Mouse (Mus musculus) forebrain, embryonic 11.5 days (tissue): Measurements from ENCODE around the gene Zfp423. TPM values are rescaled to one million over a fixed set of nuclear protein-coding genes. Genes with fewer than 3 reads are reported as not detected.

ENCODE experiments used
- ATAC-seq: fragments of 200-750 bp; cut with Nextera tagmentation; replicated peaks from 2 replicates; pipeline ENCODE4 v1.8.0; 2017; ENCODE audit warnings: moderate TSS enrichment; ENCODE audit not compliant: low FRiP score
- DNase-seq: peaks from one replicate; pipeline ENCODE4 v3.0.0-alpha.2; 2017; ENCODE audit warnings: low spot score
- H3K27ac ChIP-seq: fragments of 300-500 bp; sonication (generic); 2 replicates; pipeline ENCODE4 v1.5.1; 2014; ENCODE audit warnings: low read depth, low read length
- H3K27me3 ChIP-seq: fragments of 300-500 bp; sonication (generic); 2 replicates; pipeline ENCODE4 v1.6.1; 2014; ENCODE audit warnings: mild to moderate bottlenecking, low read length, mixed read lengths; ENCODE audit not compliant: control insufficient read depth, insufficient read depth
- H3K36me3 ChIP-seq: fragments of 300-500 bp; sonication (generic); 2 replicates; pipeline ENCODE4 v1.6.1; 2014; ENCODE audit warnings: mild to moderate bottlenecking, low read length, moderate library complexity, mixed read lengths; ENCODE audit not compliant: control insufficient read depth, insufficient read depth
- H3K4me1 ChIP-seq: fragments of 300-500 bp; sonication (generic); replicated peaks from 2 replicates; pipeline ENCODE4 v1.6.1; 2014; ENCODE audit warnings: low read length, mixed read lengths; ENCODE audit not compliant: control insufficient read depth, insufficient read depth
- H3K4me2 ChIP-seq: fragments of 300-500 bp; sonication (generic); 2 replicates; pipeline ENCODE4 v1.6.1; 2014; ENCODE audit warnings: low read depth, mild to moderate bottlenecking, low read length, moderate library complexity, mixed read lengths; ENCODE audit not compliant: severe bottlenecking
- H3K4me3 ChIP-seq: fragments of 300-500 bp; sonication (generic); 2 replicates; pipeline ENCODE4 v1.5.1; 2014; ENCODE audit warnings: low read depth, low read length
- H3K9ac ChIP-seq: fragments of 300-500 bp; sonication (generic); 2 replicates; pipeline ENCODE4 v1.6.1; 2014; ENCODE audit warnings: low read length
- H3K9me3 ChIP-seq: fragments of 300-500 bp; sonication (generic); 2 replicates; pipeline ENCODE4 v1.6.1; 2016; ENCODE audit warnings: low read length, mixed read lengths; ENCODE audit not compliant: control insufficient read depth
- WGBS: fragments of 180-500 bp; shearing (Covaris S2); extraction: QIAGEN DNeasy Blood & Tissue Kit; methylation state at CpG from one replicate; pipeline ENCODE4 v1.1.7; 2014; 5-methylcytosine and 5-hydroxymethylcytosine counted together
- polyA plus RNA-seq: library from polyadenylated mRNA; unstranded; fragments of >200 nt; fragmentation: Nextera tagmentation; extraction: Ambion mirVana; gene quantifications from 2 replicates; pipeline ENCODE4 v1.2.1, GENCODE M21; 2014

The Zfp423 gene
- polyA plus RNA-seq, 1 experiment from 2014 or later = 44.8 TPM

DNA sequence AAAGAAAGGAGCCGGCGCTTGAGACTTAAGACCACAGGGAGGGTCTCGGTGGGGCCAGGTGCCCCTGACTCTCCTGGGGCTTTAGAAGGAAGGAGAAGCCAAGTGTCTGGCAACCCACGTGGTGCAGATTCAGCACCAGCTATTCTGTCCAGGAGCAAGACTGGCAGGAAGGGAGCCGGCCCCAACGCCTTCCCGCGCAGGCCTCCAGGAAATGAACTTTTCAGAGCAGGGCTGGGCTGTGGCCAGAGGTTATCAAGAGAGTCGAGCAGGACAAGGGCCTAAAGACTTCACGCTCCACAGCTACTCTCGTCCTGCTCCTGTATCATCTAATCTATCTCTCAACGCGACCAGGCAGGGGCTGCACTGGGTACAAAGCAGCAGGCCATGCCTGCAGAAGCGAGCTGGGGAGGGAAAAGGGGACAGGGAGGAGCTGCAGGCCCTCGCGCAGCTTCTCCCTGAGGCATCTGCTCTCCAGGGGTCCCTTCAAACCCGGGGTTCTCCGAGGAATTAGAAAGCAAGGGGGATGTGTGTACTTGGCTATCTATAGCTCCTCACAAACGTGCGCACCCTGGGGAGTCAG lies 1.4 kb downstream of the Zfp423 start:
- ATAC-seq = no peak
- H3K4me1 ChIP-seq = peaks cover 34% of the 10 kb centered on the region

DNA sequence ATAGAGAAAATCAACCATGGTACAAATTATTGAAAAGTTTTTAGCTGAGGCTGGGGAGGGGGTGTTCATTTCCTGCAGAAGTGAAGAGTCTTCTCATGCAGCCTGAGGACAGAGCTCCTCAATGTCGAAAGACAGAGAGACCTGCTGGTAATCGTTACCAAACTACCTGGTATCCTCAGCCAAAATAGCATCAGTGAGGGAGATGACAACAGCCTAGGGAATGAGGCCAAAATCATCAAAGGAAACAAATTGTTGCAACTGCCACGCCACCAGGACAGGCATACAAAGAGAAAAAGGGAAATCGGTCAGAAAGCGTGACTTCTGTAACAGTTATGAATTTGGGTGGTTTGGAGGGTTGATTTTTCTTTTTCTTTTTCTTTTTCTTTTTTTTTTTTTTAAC lies 3.4 kb downstream of the Zfp423 start:
- H3K4me3 ChIP-seq = no peak overlapping the region
- H3K27me3 ChIP-seq = 0 out of 2 replicates have a peak, but pooled peaks cover under 1% of the 10 kb centered on the region

More for the DNA sequence above, 1.4 kb downstream of the Zfp423 start:
- peak; percentile 79 for DNase-seq
- peak overlapping the region; percentile 98 for H3K9ac ChIP-seq
- H3K27ac ChIP-seq = peak overlapping the region; percentile 97
- no peaks in the 10 kb centered on the region for H3K9me3 ChIP-seq
- peak overlapping the region; percentile 94 for H3K4me3 ChIP-seq
- H3K36me3 ChIP-seq = no peaks in the 10 kb centered on the region
- H3K27me3 ChIP-seq = peaks cover 3% of the 10 kb centered on the region; the same call in 1 of the 2 replicates
- under 1% methylated on average over 20 of the region's 20 CpGs for WGBS
- H3K4me2 ChIP-seq = peak overlapping the region; percentile 96

DNA sequence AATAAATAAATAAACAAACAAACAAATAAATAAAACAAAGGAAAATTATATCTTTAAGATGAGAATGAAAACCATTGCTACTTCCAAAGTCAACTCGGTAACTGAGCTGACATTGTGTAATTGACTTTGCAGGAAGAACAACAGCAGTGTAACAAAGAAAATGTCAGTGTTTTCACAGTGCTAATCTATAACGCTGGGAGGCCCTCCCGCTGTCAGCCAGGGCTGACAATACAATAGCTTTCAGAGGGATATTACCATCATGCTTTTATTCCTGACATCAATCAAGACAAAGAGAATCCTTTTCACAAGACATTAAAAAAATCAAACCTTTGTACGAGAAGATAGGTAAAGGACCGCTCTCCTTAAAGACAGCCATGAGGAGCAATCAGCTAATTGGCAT lies 5.9 kb downstream of the Zfp423 start:
- Histone ChIP-seq H3K27ac (no peak overlapping the region), H3K4me2 (no peak overlapping the region), H3K4me3 (no peak overlapping the region), H3K9ac (no peak overlapping the region), H3K27me3 (no peaks in the 10 kb centered on the region), H3K4me1 (peaks cover 23% of the 10 kb centered on the region), H3K9me3 (no peaks in the 10 kb centered on the region), H3K36me3 (no peaks in the 10 kb centered on the region)
- no peak for ATAC-seq
- DNase-seq = no peak
- 18% methylated on average over 5 of the region's 5 CpGs for WGBS

More for the DNA sequence above, 3.4 kb downstream of the Zfp423 start:
- Histone ChIP-seq H3K9ac (no peak overlapping the region; the same call in 1 of the 2 replicates), H3K4me1 (peaks cover 24% of the 10 kb centered on the region), H3K36me3 (no peaks in the 10 kb centered on the region), H3K27ac (no peak overlapping the region), H3K4me2 (no peak overlapping the region), H3K9me3 (no peaks in the 10 kb centered on the region)
- no peak for ATAC-seq
- WGBS = 58% methylated on average over 5 of the region's 5 CpGs
- DNase-seq = no peak

DNA sequence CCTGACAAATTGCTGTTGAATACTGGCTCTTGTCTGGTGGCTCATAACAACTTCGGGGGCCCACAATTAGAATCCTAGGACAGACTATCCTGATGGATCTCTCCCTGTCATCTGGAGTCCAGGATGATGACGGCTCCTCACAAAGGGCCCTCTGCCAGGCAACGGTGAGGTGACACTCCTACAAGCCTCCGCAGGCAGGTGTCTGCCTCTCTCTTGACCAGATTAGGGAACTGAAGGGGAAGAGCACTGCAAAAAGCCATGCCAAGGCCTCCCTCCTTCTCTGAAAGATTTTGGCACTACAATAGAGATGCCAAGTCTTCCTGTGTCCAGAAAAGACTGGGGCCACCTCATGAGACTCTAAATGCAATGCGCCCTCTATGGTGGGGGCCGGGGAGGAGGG lies 7.1 kb downstream of the Zfp423 start:
- Histone ChIP-seq H3K4me1 (peaks cover 20% of the 10 kb centered on the region), H3K4me2 (no peak overlapping the region), H3K9ac (no peak overlapping the region), H3K4me3 (no peak overlapping the region), H3K27ac (no peak overlapping the region), H3K27me3 (no peaks in the 10 kb centered on the region), H3K36me3 (no peaks in the 10 kb centered on the region), H3K9me3 (no peaks in the 10 kb centered on the region)
- ATAC-seq (no peak), DNase-seq (no peak)
- WGBS = 81% methylated on average over 6 of the region's 6 CpGs

DNA sequence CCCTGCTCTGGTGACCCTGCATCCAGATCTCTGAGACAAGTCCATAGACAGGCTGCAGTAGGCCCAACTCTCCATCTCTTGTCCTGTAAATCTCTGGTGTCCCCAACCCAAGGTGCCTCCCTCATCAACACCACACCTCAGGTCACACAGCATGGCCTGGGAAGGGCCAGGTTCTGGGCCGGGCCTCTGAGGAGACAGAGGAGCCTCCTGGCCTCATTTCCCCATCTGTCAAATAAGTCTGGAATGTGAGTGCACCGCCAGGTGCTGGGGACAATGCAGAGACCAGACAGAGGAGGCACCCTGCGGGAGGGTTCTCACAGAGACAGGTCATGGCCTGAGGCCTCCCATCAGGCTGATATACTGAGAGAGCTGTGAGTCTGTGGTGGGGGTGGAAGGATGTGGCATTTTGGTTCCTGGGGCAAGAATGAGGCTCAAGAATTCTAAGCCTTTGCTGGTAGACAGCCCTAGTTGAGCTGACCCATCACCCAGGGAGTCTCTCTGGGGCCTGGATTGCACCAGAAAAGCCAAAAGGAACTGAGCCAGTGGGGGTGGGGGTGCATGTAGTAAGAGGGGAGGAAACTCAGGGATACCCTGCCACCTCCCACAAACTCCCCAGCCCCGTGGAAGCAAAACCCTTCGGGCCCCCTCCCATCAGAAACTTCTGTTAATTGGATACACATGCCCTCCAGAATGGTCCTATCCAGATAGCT lies 15.0 kb downstream of the Zfp423 start:
- Histone ChIP-seq H3K4me2 (peak overlapping the region; percentile 65), H3K36me3 (no peaks in the 10 kb centered on the region), H3K4me1 (peaks cover 26% of the 10 kb centered on the region), H3K9ac (peak overlapping the region; percentile 60), H3K27ac (no peak overlapping the region), H3K27me3 (no peaks in the 10 kb centered on the region), H3K9me3 (no peaks in the 10 kb centered on the region), H3K4me3 (peak overlapping the region; percentile 24; the same call in 1 of the 2 replicates)
- no peak for DNase-seq
- ATAC-seq = 0 out of 2 replicates have a peak, but pooled peaks have one; percentile 20
- WGBS = 22% methylated on average over 5 of the region's 5 CpGs

DNA sequence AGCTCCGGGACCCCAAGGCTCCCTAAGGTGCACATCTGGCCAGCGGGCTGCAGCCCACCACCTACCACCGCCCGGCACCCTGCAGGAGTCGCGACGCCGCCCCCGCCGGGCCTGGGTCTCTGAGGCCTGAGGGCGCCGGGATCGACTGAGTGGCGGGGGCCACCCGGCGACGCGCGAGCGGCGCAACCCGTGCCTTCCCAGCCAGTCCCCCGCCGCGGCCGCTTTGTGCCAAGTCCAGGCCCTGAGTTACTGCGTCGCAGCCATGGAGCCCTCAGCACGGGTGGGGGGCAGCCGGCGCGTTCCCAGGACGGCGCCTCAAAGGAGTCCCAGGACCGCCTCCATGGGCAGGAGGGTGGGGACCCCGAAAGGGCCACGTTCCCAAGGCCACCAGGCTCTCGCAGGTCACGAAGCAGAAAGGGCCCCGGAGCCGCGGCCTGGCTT lies 15.7 kb downstream of the Zfp423 start:
- H3K36me3 ChIP-seq = no peaks in the 10 kb centered on the region
- DNase-seq (peak; percentile 71), ATAC-seq (peak; percentile 50; the same call in 1 of the 2 replicates)
- peaks cover 33% of the 10 kb centered on the region for H3K4me1 ChIP-seq
- peak overlapping the region; percentile 65 for H3K4me2 ChIP-seq
- no peaks in the 10 kb centered on the region for H3K27me3 ChIP-seq
- H3K27ac ChIP-seq = no peak overlapping the region
- peak overlapping the region; percentile 24 for H3K4me3 ChIP-seq
- peak overlapping the region; percentile 60 for H3K9ac ChIP-seq
- H3K9me3 ChIP-seq = no peaks in the 10 kb centered on the region
- 5% methylated on average over 42 of the region's 42 CpGs for WGBS

DNA sequence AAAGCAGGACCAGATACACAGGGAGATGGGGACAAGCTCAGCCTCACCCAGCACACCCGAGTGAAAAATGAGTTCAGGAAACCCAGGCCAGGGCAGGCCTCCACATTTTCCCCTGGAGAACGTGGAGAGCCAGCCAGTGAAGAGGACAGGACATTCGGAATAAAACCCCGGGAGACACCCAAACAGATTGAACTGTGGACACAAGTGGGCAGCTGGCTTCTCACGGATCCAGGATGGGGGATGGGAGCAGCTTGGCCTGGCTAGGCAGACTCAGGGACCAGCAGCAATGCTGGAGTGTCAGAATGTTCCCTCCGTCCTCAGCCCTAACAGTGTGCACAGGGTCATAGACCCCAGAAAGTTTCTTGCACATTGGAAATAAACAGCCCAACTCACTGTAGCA lies 18.7 kb downstream of the Zfp423 start:
- Histone ChIP-seq H3K4me3 (no peak overlapping the region), H3K9ac (no peak overlapping the region), H3K4me1 (peaks cover 50% of the 10 kb centered on the region), H3K9me3 (no peaks in the 10 kb centered on the region), H3K4me2 (no peak overlapping the region), H3K27me3 (no peaks in the 10 kb centered on the region), H3K27ac (no peak overlapping the region), H3K36me3 (no peaks in the 10 kb centered on the region)
- 28% methylated on average over 6 of the region's 6 CpGs for WGBS
- DNase-seq = no peak
- no peak for ATAC-seq

DNA sequence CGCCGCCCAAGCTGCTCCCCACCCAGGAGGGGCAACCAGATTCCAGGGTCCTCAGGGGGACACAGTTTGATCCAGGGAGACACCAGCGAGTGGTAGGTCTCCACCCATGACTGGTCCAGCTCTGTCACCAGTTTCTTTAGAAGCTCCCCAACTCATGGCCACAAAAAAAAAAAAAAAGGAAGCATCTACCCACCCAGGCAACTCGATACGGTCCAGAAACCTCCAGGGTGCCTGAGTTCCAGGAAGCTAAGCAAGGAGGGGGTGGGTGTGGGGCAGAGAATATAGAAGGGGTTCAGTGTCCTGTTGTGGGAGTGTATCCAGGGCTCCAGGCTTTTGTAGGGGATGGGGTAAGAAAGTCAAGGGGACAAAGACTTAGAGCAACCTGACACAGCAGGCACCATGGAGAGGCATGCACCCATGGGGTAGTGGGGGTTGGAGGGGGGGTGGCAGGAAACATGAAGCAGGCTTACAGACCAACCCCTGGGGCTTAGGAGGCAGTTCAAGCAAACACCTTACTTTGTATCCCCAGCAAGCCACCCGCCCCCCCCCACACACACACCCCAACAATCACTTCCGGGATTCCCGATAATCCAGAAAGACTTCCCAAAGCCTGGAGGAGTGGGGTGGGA lies 20.0 kb downstream of the Zfp423 start:
- no peaks in the 10 kb centered on the region for H3K36me3 ChIP-seq
- no peaks in the 10 kb centered on the region for H3K27me3 ChIP-seq
- H3K4me3 ChIP-seq = no peak overlapping the region
- H3K4me1 ChIP-seq = peaks cover 48% of the 10 kb centered on the region
- DNase-seq (no peak), ATAC-seq (no peak)
- 9% methylated on average over 8 of the region's 8 CpGs for WGBS
- no peak overlapping the region; the same call in 1 of the 2 replicates for H3K9ac ChIP-seq
- peak overlapping the region; percentile 45 for H3K4me2 ChIP-seq
- no peak overlapping the region; the same call in 1 of the 2 replicates for H3K27ac ChIP-seq
- no peaks in the 10 kb centered on the region for H3K9me3 ChIP-seq
